Mouse (Mus musculus) neutrophil, adult 65 days (primary cell): Measurements from ENCODE around the gene Tcf7l2. TPM values are rescaled to one million over a fixed set of nuclear protein-coding genes. Genes with fewer than 3 reads are reported as not detected.

Experiments used
- total RNA-seq: library from RNA; stranded (reverse); gene quantifications from 2 replicates; pipeline ENCODE4 v1.2.4, GENCODE M21; 2023

The Tcf7l2 gene
- 3.5 and 4.7 TPM in 2 replicates for total RNA-seq

GRCm38 (mm10) chr19:55741439-55741928 is at the start of gene Tcf7l2:
Gene Tcf7l2, plus strand, starts transcription at chr19:55741820.

